Mouse (Mus musculus) heart, postnatal 4 days (tissue): ENCODE results near the gene Dnah14. TPM values are rescaled to one million over a fixed set of nuclear protein-coding genes. Genes with fewer than 3 reads are reported as not detected.
"Not testable (repeated sequence)": the region's sequence is repeated elsewhere in the genome, so short reads cannot be mapped to it uniquely, and the experiment has no call there.

Experiments
- DNase-seq: peaks from one replicate; pipeline ENCODE4 v3.0.0; 2021
- total RNA-seq, 2 experiments: library from RNA; stranded (reverse); gene quantifications; 2 replicates each; pipeline ENCODE4 v1.2.3; 2021

Dnah14 gene
- total RNA-seq, 2 experiments from 2014 or later = not detected

DNA sequence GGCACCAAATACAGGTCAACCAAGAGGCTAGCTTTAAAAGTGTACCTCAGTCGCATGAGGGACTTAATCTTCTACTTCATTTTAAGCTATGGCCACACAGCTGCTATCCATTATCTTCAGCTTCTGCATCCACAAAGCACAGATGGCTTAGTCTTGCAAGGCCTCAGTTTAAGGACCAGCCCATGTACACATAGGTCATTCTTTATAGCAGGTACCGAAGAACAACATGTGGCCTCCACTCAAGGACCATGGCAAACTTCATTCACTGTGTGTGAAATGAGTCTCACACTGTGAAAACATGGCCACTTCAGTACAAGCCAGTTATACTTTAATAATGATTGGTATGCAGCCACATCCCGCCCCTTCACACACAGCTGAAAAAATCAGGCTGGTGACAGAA is 34.8 kb downstream of the Dnah14 start:
- no peak for DNase-seq

GRCm38 (mm10) chr1:181615866-181616491 is 39.6 kb downstream of the Dnah14 start:
- peak; percentile 80 for DNase-seq

DNA sequence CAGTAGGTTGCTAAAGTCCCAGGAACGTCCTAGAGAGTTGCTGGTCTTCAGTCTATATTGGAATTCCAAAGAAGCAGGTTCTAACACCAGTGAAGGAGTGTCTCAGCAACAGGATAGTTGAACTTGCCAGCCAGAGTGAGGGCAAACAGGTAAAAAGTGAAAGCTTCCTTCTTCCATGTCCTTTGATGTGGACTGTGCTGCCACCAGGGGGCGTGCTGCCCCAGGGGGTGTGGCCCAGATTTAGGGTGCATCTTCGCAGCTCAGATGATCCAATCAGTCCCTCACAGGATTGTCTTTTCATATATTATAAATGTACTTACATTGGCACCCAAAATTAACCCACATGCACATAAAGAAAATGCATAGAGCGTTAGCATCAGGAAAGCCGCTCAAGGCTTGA is 41.0 kb downstream of the Dnah14 start:
- DNase-seq = peak; percentile 12

DNA sequence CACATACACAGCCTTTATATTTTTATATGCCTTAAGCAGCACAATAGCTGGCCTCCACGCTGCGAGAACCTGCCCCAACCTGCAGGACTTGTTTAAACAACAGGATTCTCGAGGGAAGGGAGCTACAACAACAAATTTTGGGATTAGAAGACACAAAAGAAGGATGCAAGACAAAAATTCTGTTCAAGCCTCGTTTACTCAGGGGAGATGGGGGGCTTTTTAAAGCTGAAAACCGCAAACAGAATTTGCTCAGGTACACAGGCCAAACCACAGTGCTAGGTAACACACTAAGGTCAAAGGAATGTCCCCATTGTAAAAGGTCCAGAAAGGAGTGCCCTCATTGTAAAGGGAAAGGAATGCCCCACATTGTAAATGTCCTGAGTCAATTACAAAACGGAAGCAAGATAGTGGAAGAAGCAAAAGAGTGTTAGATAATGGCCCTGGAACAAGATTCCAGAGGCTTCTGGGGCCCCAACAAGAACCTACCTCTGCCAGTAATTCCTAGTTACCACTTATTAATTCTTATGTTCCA is 46.9 kb downstream of the Dnah14 start:
- no peak for DNase-seq

GRCm38 (mm10) chr1:181624876-181625275 is 48.5 kb downstream of the Dnah14 start:
- DNase-seq = no peak

- peak; percentile 10 for DNase-seq
These were observed 51.9 kb downstream of the Dnah14 start for GRCm38 (mm10) chr1:181628276-181628675.

GRCm38 (mm10) chr1:181631371-181631770 is 55.0 kb downstream of the Dnah14 start:
- no peak for DNase-seq

DNA sequence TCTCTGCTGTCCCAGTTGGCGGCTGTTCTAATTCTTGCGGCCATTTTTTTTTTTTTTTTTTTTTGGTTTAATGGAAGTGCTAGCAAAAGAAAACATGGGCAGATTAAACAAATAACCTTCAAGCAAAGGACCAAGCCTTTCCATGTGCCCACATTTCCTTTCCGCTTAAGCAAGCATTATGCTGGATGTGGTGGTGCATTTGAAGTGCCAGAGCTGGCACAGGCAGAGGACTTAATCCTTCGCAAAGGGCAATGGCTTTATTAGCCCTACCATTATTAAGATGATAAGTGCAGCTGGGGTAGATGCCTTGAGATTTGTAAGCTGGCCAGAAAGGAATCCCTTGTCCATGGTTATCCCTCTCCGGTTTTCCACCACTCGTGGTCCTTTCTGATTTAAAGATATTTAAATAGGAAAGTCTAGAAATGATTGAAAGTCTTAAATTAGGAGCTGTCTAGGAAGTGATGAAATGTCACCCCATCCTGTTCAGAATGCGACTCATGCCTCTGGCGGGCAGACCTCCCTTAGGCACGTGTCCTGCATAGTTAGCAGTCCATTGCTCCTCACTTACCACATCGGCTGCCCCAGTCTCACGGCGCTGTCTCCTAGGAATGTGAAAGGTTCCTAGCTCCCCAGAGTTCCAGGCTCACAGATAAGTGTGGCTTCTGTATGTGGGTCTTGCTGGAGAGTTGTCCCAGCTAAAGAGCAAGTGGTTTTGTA is 61.8 kb downstream of the Dnah14 start:
- no peak for DNase-seq

- DNase-seq = no peak
These were observed 64.0 kb downstream of the Dnah14 start for GRCm38 (mm10) chr1:181640383-181640782.

GRCm38 (mm10) chr1:181647467-181647866 is 71.1 kb downstream of the Dnah14 start:
- no peak for DNase-seq

- no peak for DNase-seq
These were observed 77.1 kb downstream of the Dnah14 start for GRCm38 (mm10) chr1:181653481-181653880.

DNA sequence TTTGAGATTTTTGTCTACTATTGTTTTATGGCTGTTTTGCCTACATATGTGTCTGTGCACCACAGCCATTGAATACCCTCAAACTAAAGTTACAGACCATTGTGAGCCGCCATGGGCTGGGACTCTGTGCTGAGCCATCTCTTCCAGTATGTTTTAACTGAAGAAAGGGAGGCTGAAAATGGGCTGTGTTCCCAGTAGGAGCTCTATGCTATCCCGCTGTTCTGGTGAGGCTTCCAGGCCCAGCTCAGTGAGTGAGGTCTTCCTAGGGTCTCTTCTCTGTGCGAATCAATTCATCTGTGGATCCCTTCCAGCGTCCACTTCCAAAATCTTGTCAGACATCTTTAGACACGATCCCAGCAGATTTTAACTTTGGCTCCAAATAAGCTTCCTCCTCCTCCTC is 80.1 kb downstream of the Dnah14 start:
- no peak for DNase-seq

GRCm38 (mm10) chr1:181666801-181667200 is 90.4 kb downstream of the Dnah14 start:
- DNase-seq = no peak

DNA sequence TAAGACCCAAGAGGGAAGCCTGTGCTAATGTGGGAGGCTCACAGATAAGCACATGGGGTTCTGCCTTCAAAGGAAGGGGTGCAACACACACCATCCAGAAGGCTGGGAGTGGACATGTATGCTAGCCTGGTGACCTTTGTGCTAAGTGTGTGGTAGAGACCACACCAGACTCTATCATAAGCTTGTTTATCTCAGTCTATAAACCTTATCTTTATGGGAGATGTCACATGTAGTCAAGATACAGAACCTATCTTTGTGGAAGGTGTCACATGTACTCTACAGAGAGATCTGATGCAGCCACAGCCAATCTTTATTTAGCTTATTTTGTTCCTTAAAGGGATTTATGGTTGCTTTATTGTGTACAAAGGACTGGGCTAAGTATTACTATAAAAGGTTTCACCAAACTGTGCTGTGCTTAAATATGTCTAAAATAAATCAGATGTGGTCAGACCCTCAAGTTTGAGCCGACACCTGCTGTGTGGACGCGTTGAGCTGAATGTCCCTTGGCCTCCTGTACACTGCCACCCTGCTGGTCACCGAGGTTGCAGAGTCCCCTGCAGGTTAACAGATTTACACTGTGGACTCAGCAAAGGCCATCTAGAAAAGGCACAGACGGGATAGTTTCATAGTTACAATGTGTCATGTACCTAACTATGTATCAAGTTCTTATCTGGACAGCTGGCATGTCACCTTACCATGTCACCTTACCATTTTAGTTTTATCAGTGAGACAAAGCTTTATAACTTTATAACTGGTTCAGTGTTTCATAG is 118.6 kb downstream of the Dnah14 start:
- DNase-seq = no peak

GRCm38 (mm10) chr1:181728707-181729106 is 152.3 kb downstream of the Dnah14 start:
- DNase-seq = peak; percentile 43

DNA sequence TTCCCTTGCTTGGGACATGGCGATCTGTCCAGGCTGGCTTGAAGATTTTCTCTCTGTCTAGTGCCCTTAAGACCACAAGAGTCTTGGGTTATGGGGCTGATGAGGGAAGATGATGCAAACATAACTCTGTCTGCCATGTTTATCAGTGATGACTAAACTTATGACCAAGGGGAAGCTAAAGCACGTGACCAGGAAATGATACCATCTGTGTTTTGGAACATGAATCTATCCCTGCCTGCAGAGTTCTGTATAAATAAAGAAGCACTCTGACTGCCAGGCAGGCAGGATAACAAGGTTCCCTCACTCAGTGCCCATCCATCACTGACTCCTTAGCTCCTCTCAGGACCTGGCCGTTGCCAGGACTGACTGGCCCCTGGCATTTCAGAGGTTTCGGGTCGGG is 157.2 kb downstream of the Dnah14 start:
- no peak for DNase-seq

DNA sequence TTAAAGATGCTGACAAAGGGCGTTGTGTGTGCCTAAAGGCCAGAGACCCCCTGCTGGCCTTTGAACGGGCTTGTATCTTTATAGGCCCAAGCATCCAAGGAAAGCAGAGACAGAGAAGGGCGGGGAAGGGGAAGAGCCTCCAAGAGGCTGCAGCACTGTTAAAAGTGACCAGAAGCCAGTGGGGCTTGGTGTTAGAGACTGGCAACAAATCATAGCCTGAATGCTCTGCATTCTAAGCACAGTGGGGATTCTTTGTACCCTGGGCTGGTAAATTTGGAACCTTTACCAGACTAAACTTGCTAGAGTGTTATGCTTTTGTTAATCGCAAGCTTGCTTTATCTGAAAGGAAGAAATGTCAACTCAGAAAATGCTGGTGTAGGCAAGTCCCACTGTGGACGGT is 163.9 kb downstream of the Dnah14 start:
- no peak for DNase-seq

DNA sequence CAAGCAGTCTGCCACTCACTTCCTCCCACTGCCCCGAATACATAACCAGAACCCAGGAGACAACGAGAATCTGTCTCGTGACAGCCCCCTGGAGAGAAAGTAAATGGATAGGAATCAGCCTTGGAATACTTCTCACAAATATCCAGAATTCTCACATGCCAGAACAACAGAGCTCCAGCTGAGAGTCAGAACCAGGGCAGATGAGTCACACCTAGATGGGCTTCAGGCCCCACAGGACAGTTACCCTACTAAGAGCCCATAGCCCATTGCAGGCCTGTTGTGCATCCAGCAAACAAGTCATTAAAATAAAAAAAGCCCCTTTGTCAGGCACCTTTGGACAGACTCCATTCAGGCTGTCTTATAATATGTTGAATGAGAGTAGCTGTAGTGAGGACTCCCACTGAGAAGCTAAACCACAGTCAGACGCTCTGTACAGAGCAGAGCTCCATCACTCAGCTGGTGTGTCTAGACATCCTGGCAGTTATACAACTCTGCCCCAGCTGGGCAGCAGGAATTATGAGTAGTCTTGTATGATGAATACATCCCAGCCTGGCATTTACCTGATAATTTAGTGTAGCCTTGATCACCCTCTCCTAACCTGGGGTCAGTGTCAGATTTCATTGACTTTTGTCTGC is 166.0 kb downstream of the Dnah14 start:
- no peak for DNase-seq

DNA sequence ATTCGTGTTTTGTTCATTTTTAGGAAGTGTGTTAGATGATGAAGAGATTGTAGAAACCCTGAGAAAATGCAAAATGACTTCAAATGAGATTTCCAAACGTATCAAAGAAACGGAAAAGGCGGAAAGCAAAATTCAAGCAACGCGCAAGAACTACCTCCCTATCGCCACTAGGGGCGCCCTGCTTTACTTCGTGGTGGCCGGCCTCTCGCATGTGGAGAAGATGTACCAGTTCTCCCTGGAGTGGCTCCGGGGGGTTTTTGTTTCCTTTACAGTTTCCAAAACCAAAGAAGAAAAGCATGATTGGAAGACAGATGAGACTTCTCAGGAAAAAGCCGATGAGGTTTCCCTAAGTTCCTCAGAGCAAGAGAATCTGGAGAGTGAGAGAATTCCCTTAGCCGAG is 193.0 kb downstream of the Dnah14 start:
- no peak for DNase-seq

DNA sequence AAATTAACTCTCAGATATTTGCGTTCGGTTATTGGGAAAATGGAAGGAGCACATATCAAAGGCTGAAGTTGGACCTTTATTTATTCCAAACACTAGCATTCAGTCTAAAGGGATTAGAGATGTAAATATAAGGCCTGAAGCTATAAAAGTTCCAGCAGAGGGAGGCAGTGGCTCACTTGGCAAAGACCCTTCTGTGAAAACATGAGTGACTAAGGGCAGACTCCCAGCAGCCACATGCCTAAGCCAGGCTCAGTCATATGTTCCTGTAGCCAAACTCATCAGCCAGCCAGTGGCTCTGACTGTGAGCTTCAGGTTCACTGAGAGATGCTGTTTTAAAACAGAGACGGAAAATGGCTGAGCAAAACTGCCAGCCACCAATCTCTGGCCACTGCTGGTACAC is 195.5 kb downstream of the Dnah14 start:
- DNase-seq = no peak

- DNase-seq = no peak
These were observed 200.2 kb downstream of the Dnah14 start for GRCm38 (mm10) chr1:181776541-181776940.

DNA sequence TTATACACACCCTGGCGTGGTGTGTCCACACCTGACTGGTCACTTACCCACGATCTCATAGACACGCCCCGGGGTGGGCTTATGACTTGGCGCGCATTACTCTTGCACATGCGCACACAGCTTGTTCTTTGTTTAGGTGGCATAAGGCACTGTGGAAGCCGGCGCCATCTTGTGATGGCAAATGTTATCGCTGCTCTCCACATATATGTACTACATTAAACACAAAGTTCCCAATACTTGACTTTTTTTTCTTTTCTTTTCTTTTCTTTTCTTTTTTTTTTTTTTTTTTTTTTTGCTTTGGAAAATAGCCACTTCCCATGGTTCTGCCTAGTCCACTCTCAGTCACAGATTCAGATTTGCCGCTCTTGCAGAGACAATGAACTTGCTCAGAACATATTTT is 206.2 kb downstream of the Dnah14 start:
- not testable (repeated sequence) for DNase-seq

GRCm38 (mm10) chr1:181789952-181790351 is 213.6 kb downstream of the Dnah14 start:
- no peak for DNase-seq
